Mouse (Mus musculus) adrenal gland, adult 8-10 months (tissue): Measurements from ENCODE around the gene Ciz1. TPM values are rescaled to one million over a fixed set of nuclear protein-coding genes. Genes with fewer than 3 reads are reported as not detected.
A peak's percentile ranks its signal among the peaks of the same experiment; 100 is the strongest.

Experiments
- DNase-seq: peaks from one replicate; pipeline ENCODE4 v3.0.0; 2022
- microRNA-seq, 2 experiments: library from miRNA; unstranded; fragments of <30 nt; microRNA quantifications; one replicate each; pipeline ENCODE4 v1.2.0; 2022
- total RNA-seq, 4 experiments: library from RNA; stranded (reverse); gene quantifications; 2 replicates each; pipeline ENCODE4 v1.2.4; 2022

Gene Ciz1
- total RNA-seq, 4 experiments from 2014 or later, result 71.6 to 115 (median 85.4) TPM

GRCm38 (mm10) chr2:32418430-32419151 is 66.5 kb downstream of the Ciz1 start:
- peak; percentile 73 for DNase-seq

GRCm38 (mm10) chr2:32419359-32419758 is 67.2 kb downstream of the Ciz1 start:
- peak; percentile 89 for DNase-seq

GRCm38 (mm10) chr2:32420066-32420608 is 68.0 kb downstream of the Ciz1 start:
- no peak for DNase-seq

- no peak for DNase-seq
Measured at GRCm38 (mm10) chr2:32420647-32421046, 68.5 kb downstream of the Ciz1 start.

- no peak for DNase-seq
Measured at GRCm38 (mm10) chr2:32421851-32422251, 69.7 kb downstream of the Ciz1 start.

GRCm38 (mm10) chr2:32423481-32424331 is 71.6 kb downstream of the Ciz1 start:
- peak; percentile 83 for DNase-seq

GRCm38 (mm10) chr2:32424796-32425195 is 72.7 kb downstream of the Ciz1 start:
- no peak for DNase-seq

- no peak for DNase-seq
Measured at GRCm38 (mm10) chr2:32425568-32425967, 73.4 kb downstream of the Ciz1 start.

GRCm38 (mm10) chr2:32426141-32426540 is 74.0 kb downstream of the Ciz1 start:
- DNase-seq, result no peak

- DNase-seq, result no peak
Measured at GRCm38 (mm10) chr2:32427720-32428119, 75.6 kb downstream of the Ciz1 start.

- DNase-seq, result no peak
Measured at GRCm38 (mm10) chr2:32428262-32428722, 76.2 kb downstream of the Ciz1 start.

- no peak for DNase-seq
Measured at GRCm38 (mm10) chr2:32429215-32429891, 77.2 kb downstream of the Ciz1 start.

Small RNA genes within 50 kb of the gene (microRNA-seq; reads per million reads assigned to microRNA genes)
- gene Gm23363 (0.17 to 0.18 reads per million in 2 experiments), gene Mir199b (4.9 to 25.8 reads per million in 2 experiments)

Other genes starting within 250 kb of the Ciz1 start
- gene Prrc2b, start 201.2 kb upstream of the Ciz1 start, total RNA-seq, result 100 to 1,000 TPM; 140 to 182 (median 166) TPM
- gene Pomt1, start 115.7 kb upstream of the Ciz1 start, total RNA-seq, result 10 to 100 TPM; 33.1 to 46.2 (median 38.4) TPM
- gene Uck1, start 92.2 kb upstream of the Ciz1 start, total RNA-seq, result 100 to 1,000 TPM; 114 to 126 (median 125) TPM
- 10 to 100 TPM; 68.4 to 97.0 (median 84.9) TPM for gene Golga2, start 64.9 kb upstream of the Ciz1 start, total RNA-seq
- gene Swi5, start 64.3 kb upstream of the Ciz1 start, total RNA-seq, result 100 to 1,000 TPM; 263 to 285 (median 273) TPM
- gene Dnm1, start 1.0 kb downstream of the Ciz1 start, total RNA-seq, result 10 to 100 TPM; 23.2 to 50.0 (median 34.4) TPM
- gene 1110008P14Rik, start 29.6 kb downstream of the Ciz1 start, total RNA-seq, result 100 to 1,000 TPM; 120 to 179 (median 148) TPM
- 1 to 10 TPM in 2 of 4 experiments, under 1 TPM in 2; 0.32 to 3.7 (median 1.3) TPM for gene Lcn2, start 35.9 kb downstream of the Ciz1 start, total RNA-seq
- 10 to 100 TPM; 42.2 to 52.5 (median 51.1) TPM for gene Ptges2, start 43.6 kb downstream of the Ciz1 start, total RNA-seq
- gene Naif1, start 98.1 kb downstream of the Ciz1 start, total RNA-seq, result 1 to 10 TPM; 4.2 to 5.5 (median 5.0) TPM
- gene Slc25a25, start 99.1 kb downstream of the Ciz1 start, total RNA-seq, result 10 to 100 TPM; 17.9 to 79.8 (median 27.3) TPM
- 10 to 100 TPM; 39.5 to 50.2 (median 47.2) TPM for gene Fam102a, start 183.0 kb downstream of the Ciz1 start, total RNA-seq
- 10 to 100 TPM; 57.1 to 68.1 (median 62.4) TPM for gene Dpm2, start 218.5 kb downstream of the Ciz1 start, total RNA-seq
- under 1 TPM in 1 of 4 experiments, not detected in 3; 0.46 TPM for gene Pip5kl1, start 222.5 kb downstream of the Ciz1 start, total RNA-seq
- gene 9430097D07Rik, start 223.4 kb downstream of the Ciz1 start, total RNA-seq, result not detected
- gene St6galnac4, start 234.8 kb downstream of the Ciz1 start, total RNA-seq, result 10 to 100 TPM in 3 of 4 experiments, 1 to 10 TPM in 1; 8.5 to 18.9 (median 13.8) TPM
- gene St6galnac6, start 247.4 kb downstream of the Ciz1 start, total RNA-seq, result 10 to 100 TPM; 42.7 to 61.4 (median 51.8) TPM